Mouse (Mus musculus): ENCODE results near the gene Papss1. TPM values are rescaled to one million over a fixed set of nuclear protein-coding genes. Genes with fewer than 3 reads are reported as not detected.

The Papss1 gene
- polyA plus RNA-seq, 1 experiment from 2014 or later: 103 TPM

GRCm38 (mm10) chr3:131552349-131553254 is 12.0 kb upstream of the Papss1 start:
- Histone ChIP-seq H3K27ac (no peak overlapping the region), H3K4me1 (no peaks in the 10 kb centered on the region), H3K27me3 (peaks cover 3% of the 10 kb centered on the region; the same call in 1 of the 2 replicates), H3K4me3 (no peak overlapping the region), H3K36me3 (ENCODE audit: poor library complexity, severe bottlenecking) (no peaks in the 10 kb centered on the region), H3K4me2 (no peak overlapping the region), H3K9ac (no peak overlapping the region), H3K9me3 (replicated peaks) (no peaks in the 10 kb centered on the region)
- peak; percentile 77 for ATAC-seq
- WGBS: 41% methylated on average over 9 of the region's 9 CpGs

- no peaks in the 10 kb centered on the region for H3K9me3 ChIP-seq (replicated peaks)
- H3K27me3 ChIP-seq: peaks cover 3% of the 10 kb centered on the region; the same call in 1 of the 2 replicates
- H3K4me3 ChIP-seq: no peak overlapping the region
- no peaks in the 10 kb centered on the region for H3K4me1 ChIP-seq
- H3K9ac ChIP-seq: no peak overlapping the region
- no peak overlapping the region for H3K27ac ChIP-seq
- no peaks in the 10 kb centered on the region for H3K36me3 ChIP-seq (ENCODE audit: poor library complexity, severe bottlenecking)
- ATAC-seq: no peak
- no peak overlapping the region for H3K4me2 ChIP-seq
Measured at GRCm38 (mm10) chr3:131555771-131556170, 8.8 kb upstream of the Papss1 start.

DNA sequence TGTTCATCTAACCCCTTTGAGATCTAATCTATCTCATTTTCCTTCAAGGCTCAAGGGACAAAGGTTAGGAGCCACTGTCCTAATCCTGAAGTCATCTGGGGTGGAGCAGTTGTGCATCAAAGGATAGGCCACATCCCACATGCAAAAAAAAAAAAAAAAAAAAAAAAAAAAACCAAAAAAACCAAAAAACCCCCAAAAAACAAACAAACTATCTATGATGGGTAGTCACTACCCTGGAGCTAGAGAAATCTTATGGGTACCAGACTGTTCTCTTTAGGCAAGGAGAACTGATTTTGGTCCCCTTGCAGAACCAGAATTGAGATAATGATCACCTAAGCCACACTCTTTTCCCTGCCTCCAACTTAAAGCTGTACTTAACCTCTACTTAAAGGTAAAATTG is 3.0 kb upstream of the Papss1 start:
- Histone ChIP-seq H3K27me3 (no peaks in the 10 kb centered on the region), H3K36me3 (ENCODE audit: poor library complexity, severe bottlenecking) (no peaks in the 10 kb centered on the region), H3K9me3 (replicated peaks) (no peaks in the 10 kb centered on the region), H3K27ac (no peak overlapping the region), H3K4me2 (no peak overlapping the region), H3K4me1 (peaks cover 17% of the 10 kb centered on the region), H3K4me3 (no peak overlapping the region), H3K9ac (no peak overlapping the region)
- no peak for ATAC-seq

DNA sequence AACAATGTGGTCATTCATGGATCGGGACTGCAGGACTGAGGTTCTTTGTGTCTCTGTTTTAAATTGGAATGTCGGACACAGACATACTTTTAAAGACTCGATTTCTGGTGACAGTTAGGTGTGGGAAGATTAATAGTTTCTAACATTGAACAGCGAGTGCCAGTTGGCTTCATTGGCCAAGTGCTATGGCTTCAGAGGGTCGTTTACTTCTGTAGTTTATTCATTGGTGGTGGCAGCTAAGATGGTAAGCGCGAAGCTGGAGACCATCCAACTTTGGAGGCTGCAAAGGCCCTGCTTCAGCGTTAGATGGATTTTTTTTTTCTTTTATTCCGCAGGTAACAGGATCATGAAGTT is 666 bp downstream of the Papss1 start:
- no peaks in the 10 kb centered on the region for H3K27me3 ChIP-seq
- no peak for ATAC-seq
- H3K9ac ChIP-seq: peak overlapping the region; percentile 92
- peaks cover 13% of the 10 kb centered on the region; the same call in 1 of the 2 replicates for H3K36me3 ChIP-seq (ENCODE audit: poor library complexity, severe bottlenecking)
- H3K9me3 ChIP-seq (replicated peaks): no peaks in the 10 kb centered on the region
- peak overlapping the region; percentile 90 for H3K27ac ChIP-seq
- WGBS: 1% methylated on average over 9 of the region's 9 CpGs
- H3K4me3 ChIP-seq: peak overlapping the region; percentile 84
- peaks cover 21% of the 10 kb centered on the region for H3K4me1 ChIP-seq
- H3K4me2 ChIP-seq: peak overlapping the region; percentile 72

GRCm38 (mm10) chr3:131566281-131566680 is 1.7 kb downstream of the Papss1 start:
- no peaks in the 10 kb centered on the region for H3K27me3 ChIP-seq
- peak overlapping the region; percentile 84 for H3K4me3 ChIP-seq
- no peak for ATAC-seq
- no peaks in the 10 kb centered on the region for H3K9me3 ChIP-seq (replicated peaks)
- peak overlapping the region; percentile 72 for H3K4me2 ChIP-seq
- WGBS: 82% methylated on average over 2 of the region's 2 CpGs
- H3K36me3 ChIP-seq (ENCODE audit: poor library complexity, severe bottlenecking): peaks cover 17% of the 10 kb centered on the region; the same call in 1 of the 2 replicates
- H3K9ac ChIP-seq: peak overlapping the region; percentile 21; the same call in 1 of the 2 replicates
- H3K27ac ChIP-seq: no peak overlapping the region
- peaks cover 21% of the 10 kb centered on the region for H3K4me1 ChIP-seq

DNA sequence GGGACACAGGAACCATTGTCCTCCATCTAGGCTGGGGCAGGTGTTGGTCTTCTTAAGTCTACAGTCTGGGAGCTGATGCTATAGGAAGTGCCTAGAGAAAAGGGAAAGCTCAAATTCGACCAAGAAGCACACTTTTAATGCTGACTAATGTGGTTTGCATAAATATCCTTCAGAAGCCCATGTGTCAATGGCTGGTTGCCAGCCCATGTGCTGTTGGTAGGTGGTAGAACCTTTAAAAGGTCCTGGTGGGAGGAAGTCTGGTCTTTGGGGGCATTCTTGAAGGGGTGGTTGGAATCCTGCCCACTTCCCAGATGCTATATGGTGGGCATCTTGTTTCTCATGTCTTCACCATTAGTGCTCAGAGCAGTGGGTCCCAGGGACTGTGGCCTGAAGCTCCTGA is 5.9 kb downstream of the Papss1 start:
- no peak overlapping the region for H3K4me2 ChIP-seq
- no peaks in the 10 kb centered on the region for H3K9me3 ChIP-seq (replicated peaks)
- ATAC-seq: no peak
- H3K4me1 ChIP-seq: peaks cover 14% of the 10 kb centered on the region
- no peak overlapping the region for H3K4me3 ChIP-seq
- H3K9ac ChIP-seq: no peak overlapping the region
- peaks cover 17% of the 10 kb centered on the region; the same call in 1 of the 2 replicates for H3K36me3 ChIP-seq (ENCODE audit: poor library complexity, severe bottlenecking)
- WGBS: 74% methylated on average over 1 of the region's 1 CpGs
- H3K27me3 ChIP-seq: no peaks in the 10 kb centered on the region
- H3K27ac ChIP-seq: no peak overlapping the region

DNA sequence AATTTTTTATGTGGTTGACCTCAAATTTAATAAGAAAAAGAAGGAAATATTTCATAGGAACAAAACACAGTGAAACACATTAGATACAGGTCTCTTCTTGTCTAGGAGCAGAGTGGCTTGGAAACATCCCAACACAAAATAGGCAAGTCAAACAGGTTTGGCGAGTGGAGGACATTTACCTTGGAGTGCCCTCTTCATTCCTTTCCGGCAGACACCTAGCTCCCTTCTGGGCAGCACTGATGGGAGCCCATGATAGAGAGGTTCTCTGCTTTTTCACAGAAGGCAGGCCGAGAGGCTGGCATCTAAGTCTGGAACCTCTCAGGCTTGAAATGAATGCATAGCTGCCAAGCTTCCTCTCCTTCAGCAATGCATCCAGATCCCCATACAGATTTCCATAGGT is 9.0 kb downstream of the Papss1 start:
- Histone ChIP-seq H3K9ac (no peak overlapping the region), H3K9me3 (replicated peaks) (no peaks in the 10 kb centered on the region), H3K4me1 (no peaks in the 10 kb centered on the region), H3K27ac (no peak overlapping the region), H3K4me2 (no peak overlapping the region), H3K36me3 (ENCODE audit: poor library complexity, severe bottlenecking) (peaks cover 22% of the 10 kb centered on the region), H3K27me3 (no peaks in the 10 kb centered on the region), H3K4me3 (no peak overlapping the region)
- 95% methylated on average over 3 of the region's 3 CpGs for WGBS
- no peak for ATAC-seq

DNA sequence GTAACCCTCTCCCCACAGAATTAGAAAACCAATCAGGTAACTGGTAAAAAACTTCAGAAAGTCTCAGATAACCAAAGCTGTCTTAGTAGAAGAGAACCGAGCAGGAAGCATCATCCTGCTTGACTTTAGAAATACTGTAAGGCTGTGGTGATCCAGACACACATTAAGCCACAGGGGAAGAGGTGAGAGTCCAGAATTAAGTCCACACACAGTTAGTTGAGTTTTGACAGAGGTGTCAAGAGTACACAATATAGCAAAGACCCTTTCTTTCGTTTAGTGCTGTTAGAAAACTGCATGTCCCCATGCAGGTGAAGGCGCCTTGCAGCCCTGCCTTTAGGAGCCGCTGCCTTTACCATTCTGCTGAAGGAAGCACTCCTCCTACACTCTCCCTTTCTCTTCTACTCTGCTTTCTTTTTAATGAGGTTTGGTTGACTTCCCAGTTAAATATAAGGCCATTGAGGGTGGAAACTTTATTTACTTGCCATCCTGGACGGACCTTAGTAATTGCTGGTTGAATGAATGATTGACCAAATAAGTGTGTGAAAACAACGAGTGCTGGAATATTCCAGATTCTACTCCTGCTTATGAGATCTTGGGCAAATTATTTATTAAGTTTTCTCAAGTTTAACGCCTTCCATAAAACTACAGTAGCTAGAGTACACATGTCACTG is 14.0 kb downstream of the Papss1 start:
- Histone ChIP-seq H3K36me3 (ENCODE audit: poor library complexity, severe bottlenecking) (peaks cover 45% of the 10 kb centered on the region), H3K4me3 (no peak overlapping the region), H3K9ac (no peak overlapping the region), H3K27me3 (no peaks in the 10 kb centered on the region), H3K4me2 (no peak overlapping the region), H3K9me3 (replicated peaks) (no peaks in the 10 kb centered on the region), H3K4me1 (no peaks in the 10 kb centered on the region), H3K27ac (no peak overlapping the region)
- ATAC-seq: no peak
- 89% methylated on average over 7 of the region's 7 CpGs for WGBS

DNA sequence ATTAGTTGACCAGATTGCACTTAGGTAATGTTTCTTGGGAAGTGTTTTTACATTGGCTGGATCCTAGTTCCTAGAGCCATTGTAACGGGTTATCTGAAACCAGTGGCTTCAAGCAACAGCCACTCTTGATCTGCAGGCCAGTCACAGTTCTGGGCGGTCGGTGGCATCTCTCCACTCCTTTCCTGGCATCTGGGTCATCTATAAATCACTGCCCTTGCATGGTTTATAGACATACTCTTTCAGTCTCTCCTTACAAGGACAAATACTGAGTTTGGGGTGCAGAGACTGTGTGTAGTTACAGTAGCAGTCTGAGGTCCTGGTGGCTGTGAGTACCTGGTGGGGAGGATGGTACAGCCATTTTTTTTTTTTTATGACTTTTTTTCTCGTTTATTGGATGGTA is 15.5 kb downstream of the Papss1 start:
- Histone ChIP-seq H3K9me3 (replicated peaks) (no peaks in the 10 kb centered on the region), H3K27ac (no peak overlapping the region), H3K27me3 (no peaks in the 10 kb centered on the region), H3K4me1 (no peaks in the 10 kb centered on the region), H3K36me3 (ENCODE audit: poor library complexity, severe bottlenecking) (peaks cover 59% of the 10 kb centered on the region), H3K9ac (no peak overlapping the region), H3K4me3 (no peak overlapping the region), H3K4me2 (no peak overlapping the region)
- ATAC-seq: no peak
- WGBS: 97% methylated on average over 4 of the region's 4 CpGs

DNA sequence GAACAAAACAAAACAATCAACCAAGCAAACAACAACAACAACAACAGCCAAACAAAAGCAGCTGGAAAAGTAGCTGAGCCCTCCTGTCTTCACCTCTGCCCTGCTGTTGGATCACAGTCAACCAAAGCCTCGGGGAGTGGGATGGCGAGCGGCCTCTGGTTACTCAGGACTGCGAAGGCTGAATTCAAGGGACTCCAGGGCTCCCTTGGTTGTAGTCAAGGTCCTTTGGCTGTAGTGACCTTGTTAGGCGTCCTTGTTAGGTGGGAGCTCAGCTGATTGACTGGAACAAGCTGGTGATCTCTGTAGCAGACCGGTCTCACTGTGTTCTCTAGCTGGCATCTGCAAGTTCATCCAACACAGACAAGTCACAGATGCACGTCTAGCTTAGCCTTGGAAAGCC is 16.5 kb downstream of the Papss1 start:
- WGBS: 86% methylated on average over 7 of the region's 7 CpGs

DNA sequence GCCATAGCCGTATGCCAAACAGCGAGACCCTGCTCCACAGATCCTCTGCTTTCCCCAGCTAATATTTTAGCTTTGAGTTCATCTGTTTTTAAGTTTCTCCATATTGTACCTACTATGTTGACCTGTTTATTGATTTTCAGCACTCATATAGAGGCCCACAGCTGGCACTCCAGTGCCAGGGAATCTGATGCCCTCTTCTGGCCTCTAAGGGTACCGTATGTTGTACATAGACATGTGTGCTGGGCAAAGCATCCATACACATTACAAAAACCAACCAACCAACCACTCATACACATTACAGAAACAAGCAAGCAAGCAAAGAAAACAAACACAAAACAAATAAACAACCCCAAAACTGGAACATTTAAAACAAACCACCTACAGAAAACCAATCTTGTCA is 22.2 kb downstream of the Papss1 start:
- H3K9ac ChIP-seq: no peak overlapping the region
- H3K27me3 ChIP-seq: no peaks in the 10 kb centered on the region
- ATAC-seq: no peak
- 93% methylated on average over 3 of the region's 3 CpGs for WGBS
- no peaks in the 10 kb centered on the region for H3K4me1 ChIP-seq
- H3K9me3 ChIP-seq (replicated peaks): no peaks in the 10 kb centered on the region
- H3K4me2 ChIP-seq: no peak overlapping the region
- H3K36me3 ChIP-seq (ENCODE audit: poor library complexity, severe bottlenecking): peaks cover 88% of the 10 kb centered on the region
- H3K4me3 ChIP-seq: no peak overlapping the region
- no peak overlapping the region for H3K27ac ChIP-seq

More for the DNA sequence above, 16.5 kb downstream of the Papss1 start:
- Histone ChIP-seq H3K27ac (no peak overlapping the region), H3K36me3 (ENCODE audit: poor library complexity, severe bottlenecking) (peaks cover 66% of the 10 kb centered on the region), H3K4me1 (no peaks in the 10 kb centered on the region), H3K9ac (no peak overlapping the region), H3K9me3 (replicated peaks) (no peaks in the 10 kb centered on the region), H3K4me2 (no peak overlapping the region), H3K27me3 (no peaks in the 10 kb centered on the region), H3K4me3 (no peak overlapping the region)
- no peak for ATAC-seq

GRCm38 (mm10) chr3:131587959-131588358 is 23.4 kb downstream of the Papss1 start:
- H3K4me3 ChIP-seq: no peak overlapping the region
- no peaks in the 10 kb centered on the region for H3K27me3 ChIP-seq
- ATAC-seq: no peak
- H3K4me2 ChIP-seq: no peak overlapping the region
- H3K9ac ChIP-seq: no peak overlapping the region
- 94% methylated on average over 10 of the region's 10 CpGs for WGBS
- H3K27ac ChIP-seq: no peak overlapping the region
- no peaks in the 10 kb centered on the region for H3K9me3 ChIP-seq (replicated peaks)
- peaks cover 86% of the 10 kb centered on the region for H3K36me3 ChIP-seq (ENCODE audit: poor library complexity, severe bottlenecking)
- H3K4me1 ChIP-seq: no peaks in the 10 kb centered on the region

Measured in forebrain, embryonic 13.5 days (tissue).